Mouse (Mus musculus) forebrain, embryonic 15.5 days (tissue): ENCODE measurements at regions not wholly inside any gene's neighbourhood (a gene's known extent, or its start where the extent isn't known, plus 50 kb on each side); places are given as distances from the start of the nearest gene placed in this dataset.
"Not testable (repeated sequence)": the region's sequence is repeated elsewhere in the genome, so short reads cannot be mapped to it uniquely, and the experiment has no call there.

Source experiments
- ATAC-seq: fragments of 200-750 bp; cut with Nextera tagmentation; replicated peaks from 2 replicates; pipeline ENCODE4 v1.8.0; 2017; ENCODE audit warnings: mild to moderate bottlenecking, moderate TSS enrichment, moderate library complexity
- H3K27ac ChIP-seq: fragments of 300-500 bp; sonication (generic); replicated peaks from 2 replicates; pipeline ENCODE4 v1.5.1; 2015; ENCODE audit warnings: mild to moderate bottlenecking, inconsistent platforms
- H3K27me3 ChIP-seq: fragments of 300-500 bp; sonication (generic); 2 replicates; pipeline ENCODE4 v1.6.1; 2015; ENCODE audit warnings: inconsistent platforms
- H3K36me3 ChIP-seq: fragments of 300-500 bp; sonication (generic); 2 replicates; pipeline ENCODE4 v1.6.1; 2015; ENCODE audit warnings: mild to moderate bottlenecking, inconsistent platforms
- H3K4me1 ChIP-seq: fragments of 300-500 bp; sonication (generic); 2 replicates; pipeline ENCODE4 v1.6.1; 2015; ENCODE audit warnings: inconsistent platforms
- H3K4me2 ChIP-seq: fragments of 300-500 bp; sonication (generic); replicated peaks from 2 replicates; pipeline ENCODE4 v1.6.1; 2015; ENCODE audit warnings: mild to moderate bottlenecking, inconsistent platforms
- H3K4me3 ChIP-seq: fragments of 300-500 bp; sonication (generic); 2 replicates; pipeline ENCODE4 v1.5.1; 2015; ENCODE audit warnings: mild to moderate bottlenecking, inconsistent platforms
- H3K9ac ChIP-seq: fragments of 300-500 bp; sonication (generic); replicated peaks from 2 replicates; pipeline ENCODE4 v1.6.1; 2015; ENCODE audit warnings: mild to moderate bottlenecking, inconsistent platforms
- H3K9me3 ChIP-seq: fragments of 300-500 bp; sonication (generic); 2 replicates; pipeline ENCODE4 v1.6.1; 2016; ENCODE audit warnings: inconsistent platforms
- WGBS: fragments of 180-500 bp; shearing (Covaris S2); methylation state at CpG from one replicate; pipeline ENCODE4 v1.1.7; 2015; ENCODE audit warnings: mixed read lengths; 5-methylcytosine and 5-hydroxymethylcytosine counted together

DNA sequence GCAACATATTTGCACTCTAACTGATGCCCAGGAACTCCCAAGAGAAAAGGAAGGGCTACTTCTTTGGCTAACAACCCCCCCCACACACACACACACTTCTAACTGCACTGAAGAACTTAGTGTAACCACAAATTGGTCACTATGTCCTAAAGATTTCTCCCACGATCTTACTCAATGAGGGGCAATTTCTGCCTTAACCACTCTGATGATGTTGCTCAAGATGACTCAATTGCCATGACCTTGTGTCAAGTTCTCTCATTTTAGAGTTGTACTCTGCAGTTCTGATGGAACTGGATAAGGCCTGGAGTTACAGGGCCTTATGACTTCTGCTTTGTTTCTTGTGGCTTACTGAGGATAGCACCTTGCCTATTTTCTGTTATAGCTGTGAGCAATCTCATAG lies 81.7 kb downstream of the Sem1 start:
- Histone ChIP-seq H3K9me3 (no peaks in the 10 kb centered on the region), H3K4me2 (no peak overlapping the region), H3K27me3 (no peaks in the 10 kb centered on the region), H3K9ac (no peak overlapping the region), H3K4me3 (no peak overlapping the region), H3K27ac (no peak overlapping the region), H3K36me3 (no peaks in the 10 kb centered on the region), H3K4me1 (no peaks in the 10 kb centered on the region)
- 92% methylated on average over 1 of the region's 1 CpGs for WGBS
- ATAC-seq = no peak

GRCm38 (mm10) chr6:6496336-6496735 lies 82.1 kb downstream of the Sem1 start:
- H3K9ac ChIP-seq = no peak overlapping the region
- WGBS = 95% methylated on average over 4 of the region's 4 CpGs
- H3K27ac ChIP-seq = no peak overlapping the region
- H3K4me3 ChIP-seq = no peak overlapping the region
- H3K4me1 ChIP-seq = no peaks in the 10 kb centered on the region
- H3K9me3 ChIP-seq = no peaks in the 10 kb centered on the region
- no peak for ATAC-seq
- no peaks in the 10 kb centered on the region for H3K27me3 ChIP-seq
- no peak overlapping the region for H3K4me2 ChIP-seq
- H3K36me3 ChIP-seq = no peaks in the 10 kb centered on the region

- 90% methylated on average over 4 of the region's 4 CpGs for WGBS
- no peaks in the 10 kb centered on the region for H3K4me1 ChIP-seq
- no peak overlapping the region for H3K4me3 ChIP-seq
- H3K27me3 ChIP-seq = no peaks in the 10 kb centered on the region
- no peak overlapping the region for H3K27ac ChIP-seq
- H3K36me3 ChIP-seq = no peaks in the 10 kb centered on the region
- no peak for ATAC-seq
- H3K9me3 ChIP-seq = no peaks in the 10 kb centered on the region
- no peak overlapping the region for H3K4me2 ChIP-seq
- no peak overlapping the region for H3K9ac ChIP-seq
Measured at GRCm38 (mm10) chr6:6488191-6488590, 90.3 kb downstream of the Sem1 start.

GRCm38 (mm10) chr6:6481596-6481995 lies 96.9 kb downstream of the Sem1 start:
- WGBS = 100% methylated on average over 1 of the region's 1 CpGs
- not testable (repeated sequence) for ATAC-seq, H3K27ac ChIP-seq, H3K9ac ChIP-seq, H3K27me3 ChIP-seq, H3K9me3 ChIP-seq, H3K4me2 ChIP-seq, H3K4me3 ChIP-seq, H3K36me3 ChIP-seq, H3K4me1 ChIP-seq

- no peak for ATAC-seq
- Histone ChIP-seq H3K36me3 (no peaks in the 10 kb centered on the region), H3K4me2 (no peak overlapping the region), H3K4me1 (no peaks in the 10 kb centered on the region), H3K4me3 (no peak overlapping the region), H3K9me3 (no peaks in the 10 kb centered on the region), H3K9ac (no peak overlapping the region), H3K27ac (no peak overlapping the region), H3K27me3 (no peaks in the 10 kb centered on the region)
- WGBS = 85% methylated on average over 8 of the region's 8 CpGs
Measured at GRCm38 (mm10) chr6:6470397-6470796, 108.1 kb downstream of the Sem1 start.

GRCm38 (mm10) chr6:6467526-6467925 lies 110.9 kb downstream of the Sem1 start:
- Histone ChIP-seq H3K4me1 (peaks cover 14% of the 10 kb centered on the region), H3K27ac (no peak overlapping the region), H3K9me3 (no peaks in the 10 kb centered on the region), H3K4me2 (no peak overlapping the region), H3K36me3 (no peaks in the 10 kb centered on the region), H3K4me3 (no peak overlapping the region), H3K27me3 (no peaks in the 10 kb centered on the region), H3K9ac (no peak overlapping the region)
- ATAC-seq = no peak
- 20% methylated on average over 1 of the region's 1 CpGs for WGBS

DNA sequence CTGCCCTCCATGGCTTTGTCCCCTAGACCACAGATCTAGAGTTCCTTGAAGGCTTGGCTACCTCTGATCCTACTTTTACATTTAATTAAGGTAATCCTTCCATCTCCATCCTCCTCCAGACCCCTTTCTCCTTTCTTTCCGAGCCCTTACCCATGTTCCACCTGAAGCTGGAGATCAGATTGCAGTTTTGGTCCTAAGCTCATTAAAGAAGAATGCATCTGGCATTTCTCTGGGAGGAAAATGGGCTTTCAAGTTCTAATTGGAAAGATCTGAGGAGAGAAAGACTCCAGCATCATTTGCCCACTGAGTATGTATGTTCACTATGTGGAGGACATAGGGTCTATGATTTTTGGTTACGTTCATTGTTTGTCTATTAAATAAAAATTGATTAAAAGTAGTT lies 112.2 kb downstream of the Sem1 start:
- no peak overlapping the region for H3K4me2 ChIP-seq
- H3K4me3 ChIP-seq = no peak overlapping the region
- H3K9ac ChIP-seq = no peak overlapping the region
- H3K27me3 ChIP-seq = no peaks in the 10 kb centered on the region
- H3K27ac ChIP-seq = no peak overlapping the region
- WGBS = 42% methylated on average over 2 of the region's 2 CpGs
- H3K36me3 ChIP-seq = no peaks in the 10 kb centered on the region
- no peaks in the 10 kb centered on the region for H3K9me3 ChIP-seq
- ATAC-seq = no peak
- peaks cover 14% of the 10 kb centered on the region for H3K4me1 ChIP-seq

GRCm38 (mm10) chr6:6463807-6464470 lies 114.5 kb downstream of the Sem1 start:
- Histone ChIP-seq H3K9ac (no peak overlapping the region), H3K4me2 (no peak overlapping the region), H3K4me1 (peaks cover 22% of the 10 kb centered on the region), H3K9me3 (no peaks in the 10 kb centered on the region), H3K4me3 (no peak overlapping the region), H3K27me3 (no peaks in the 10 kb centered on the region), H3K27ac (no peak overlapping the region; the same call in 1 of the 2 replicates), H3K36me3 (no peaks in the 10 kb centered on the region)
- peak; percentile 74 for ATAC-seq
- WGBS = 8% methylated on average over 7 of the region's 7 CpGs

DNA sequence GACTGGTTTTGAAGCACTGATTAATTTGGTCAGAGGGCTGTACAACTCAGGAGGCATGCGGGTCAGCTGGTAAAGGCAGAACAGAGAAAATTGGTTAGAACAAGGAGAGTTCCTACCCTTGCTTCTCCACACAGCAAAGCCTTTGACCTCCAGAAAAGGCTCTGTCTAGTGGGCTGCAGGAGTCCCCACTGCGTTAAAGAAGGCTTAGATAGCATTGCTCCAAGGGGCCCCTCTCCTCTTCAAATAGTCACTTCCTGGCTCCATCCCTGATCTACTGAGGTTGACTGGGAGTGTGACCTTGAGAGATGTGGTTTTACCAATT lies 118.6 kb downstream of the Sem1 start:
- Histone ChIP-seq H3K4me2 (peak overlapping the region; percentile 21; the same call in 1 of the 2 replicates), H3K27me3 (no peaks in the 10 kb centered on the region), H3K9me3 (no peaks in the 10 kb centered on the region), H3K9ac (no peak overlapping the region), H3K36me3 (no peaks in the 10 kb centered on the region), H3K4me1 (peaks cover 33% of the 10 kb centered on the region), H3K4me3 (no peak overlapping the region), H3K27ac (no peak overlapping the region; the same call in 1 of the 2 replicates)
- ATAC-seq = peak; percentile 53
- WGBS = 7% methylated on average over 2 of the region's 2 CpGs

GRCm38 (mm10) chr6:6459006-6459917 lies 119.2 kb downstream of the Sem1 start:
- peaks cover 28% of the 10 kb centered on the region for H3K4me1 ChIP-seq
- H3K9me3 ChIP-seq = no peaks in the 10 kb centered on the region
- no peak overlapping the region; the same call in 1 of the 2 replicates for H3K27ac ChIP-seq
- peak overlapping the region; percentile 3; the same call in 1 of the 2 replicates for H3K4me3 ChIP-seq
- peak overlapping the region; percentile 21 for H3K4me2 ChIP-seq
- 3% methylated on average over 14 of the region's 14 CpGs for WGBS
- no peaks in the 10 kb centered on the region for H3K36me3 ChIP-seq
- peak; percentile 76 for ATAC-seq
- peak overlapping the region; percentile 5; the same call in 1 of the 2 replicates for H3K9ac ChIP-seq
- H3K27me3 ChIP-seq = no peaks in the 10 kb centered on the region

- Histone ChIP-seq H3K36me3 (no peaks in the 10 kb centered on the region), H3K9ac (no peak overlapping the region), H3K4me1 (peaks cover 19% of the 10 kb centered on the region), H3K4me2 (no peak overlapping the region), H3K4me3 (no peak overlapping the region), H3K9me3 (no peaks in the 10 kb centered on the region), H3K27me3 (no peaks in the 10 kb centered on the region), H3K27ac (no peak overlapping the region)
- no peak for ATAC-seq
- 56% methylated on average over 4 of the region's 4 CpGs for WGBS
Measured at GRCm38 (mm10) chr6:6457726-6458125, 120.7 kb downstream of the Sem1 start.

DNA sequence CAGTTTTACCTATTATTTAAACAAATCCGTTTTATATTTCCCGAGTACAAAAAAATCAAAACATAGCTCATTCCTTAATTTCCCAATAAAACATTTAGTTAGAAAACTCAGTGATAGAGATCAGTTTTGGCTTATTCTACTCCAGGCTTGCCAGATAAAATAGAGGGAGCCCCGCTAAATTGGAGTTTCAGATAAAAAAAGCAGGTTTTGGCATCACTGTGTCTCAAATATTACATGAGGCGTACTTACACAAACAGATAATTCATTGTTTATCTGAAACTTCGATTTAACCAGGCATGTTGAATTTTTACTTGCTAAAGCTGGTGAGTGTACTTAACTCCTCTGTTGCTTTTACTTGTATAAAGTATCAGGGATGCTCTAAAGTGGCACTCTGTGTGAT lies 121.5 kb downstream of the Sem1 start:
- H3K4me3 ChIP-seq = no peak overlapping the region
- no peak overlapping the region for H3K4me2 ChIP-seq
- peaks cover 19% of the 10 kb centered on the region for H3K4me1 ChIP-seq
- no peaks in the 10 kb centered on the region for H3K27me3 ChIP-seq
- ATAC-seq = no peak
- no peak overlapping the region for H3K27ac ChIP-seq
- 86% methylated on average over 5 of the region's 5 CpGs for WGBS
- H3K36me3 ChIP-seq = no peaks in the 10 kb centered on the region
- H3K9ac ChIP-seq = no peak overlapping the region
- H3K9me3 ChIP-seq = no peaks in the 10 kb centered on the region
